Mouse (Mus musculus): Measurements from ENCODE around the gene Il2rg. TPM values are rescaled to one million over a fixed set of nuclear protein-coding genes. Genes with fewer than 3 reads are reported as not detected.

Gene Il2rg
- polyA plus RNA-seq (2017; shearing (Covaris generic)) = 1,690 TPM

DNA sequence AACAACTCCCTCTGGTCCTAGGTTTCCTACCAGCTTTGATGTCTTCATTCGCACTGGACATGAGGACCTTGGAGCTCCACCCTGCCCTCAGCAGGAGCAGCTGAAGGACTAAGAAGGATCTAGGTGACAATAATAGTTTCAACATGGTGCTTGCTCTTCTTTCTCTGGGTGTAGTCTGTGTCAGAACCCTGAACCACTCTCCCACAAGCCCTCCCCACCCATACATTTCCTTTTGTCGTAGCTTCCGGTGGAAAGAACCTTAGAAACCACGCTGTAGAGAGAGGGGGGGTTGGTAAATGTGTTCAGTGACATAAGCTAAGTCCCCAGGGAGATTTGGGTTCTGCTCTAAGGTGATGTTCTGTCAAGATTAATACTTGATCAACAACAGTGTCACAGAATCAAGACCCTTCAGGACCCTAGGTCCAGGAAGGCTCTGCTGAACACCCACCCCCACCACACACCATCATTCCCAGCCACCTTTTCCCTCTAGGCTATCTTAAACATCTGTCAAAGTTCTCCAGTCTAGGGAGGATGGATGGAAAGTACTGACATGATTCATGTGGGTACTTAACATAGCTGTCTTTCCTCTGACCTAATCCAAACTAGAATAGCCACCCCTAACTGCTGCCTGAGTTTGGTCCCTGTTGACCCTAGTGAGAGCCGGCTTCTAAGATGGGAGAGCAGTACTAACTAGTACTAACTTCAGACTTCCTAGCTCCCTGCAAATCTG is at the start of gene Il2rg:
TSS of gene Il2rg (minus strand) at position 231 of the 730 bp plus-strand sequence.

DNA sequence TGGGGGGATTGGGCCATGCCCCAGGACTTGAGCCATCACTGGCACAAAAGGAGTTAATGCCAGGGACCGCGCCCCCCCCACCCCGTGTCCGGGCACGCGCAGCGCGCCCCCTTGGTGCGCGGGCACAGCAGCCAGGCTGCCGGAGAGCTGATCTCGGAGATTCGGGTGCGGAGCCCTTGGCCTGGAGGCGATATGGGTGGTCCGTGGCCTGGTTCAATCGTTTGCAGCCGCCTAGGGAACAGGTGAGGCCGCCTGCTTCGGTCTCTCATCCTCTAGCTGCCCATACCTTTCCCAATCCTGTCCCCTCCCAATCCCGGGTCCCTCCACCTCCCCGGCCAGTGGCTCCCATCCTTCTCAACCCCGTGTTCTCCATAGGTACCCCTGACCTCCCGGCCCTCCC is 31.0 kb upstream of the Il2rg start, which contains the start of gene Nlgn3:
TSS of gene Nlgn3 (plus strand) at position 114 of the 400 bp plus-strand sequence.

DNA sequence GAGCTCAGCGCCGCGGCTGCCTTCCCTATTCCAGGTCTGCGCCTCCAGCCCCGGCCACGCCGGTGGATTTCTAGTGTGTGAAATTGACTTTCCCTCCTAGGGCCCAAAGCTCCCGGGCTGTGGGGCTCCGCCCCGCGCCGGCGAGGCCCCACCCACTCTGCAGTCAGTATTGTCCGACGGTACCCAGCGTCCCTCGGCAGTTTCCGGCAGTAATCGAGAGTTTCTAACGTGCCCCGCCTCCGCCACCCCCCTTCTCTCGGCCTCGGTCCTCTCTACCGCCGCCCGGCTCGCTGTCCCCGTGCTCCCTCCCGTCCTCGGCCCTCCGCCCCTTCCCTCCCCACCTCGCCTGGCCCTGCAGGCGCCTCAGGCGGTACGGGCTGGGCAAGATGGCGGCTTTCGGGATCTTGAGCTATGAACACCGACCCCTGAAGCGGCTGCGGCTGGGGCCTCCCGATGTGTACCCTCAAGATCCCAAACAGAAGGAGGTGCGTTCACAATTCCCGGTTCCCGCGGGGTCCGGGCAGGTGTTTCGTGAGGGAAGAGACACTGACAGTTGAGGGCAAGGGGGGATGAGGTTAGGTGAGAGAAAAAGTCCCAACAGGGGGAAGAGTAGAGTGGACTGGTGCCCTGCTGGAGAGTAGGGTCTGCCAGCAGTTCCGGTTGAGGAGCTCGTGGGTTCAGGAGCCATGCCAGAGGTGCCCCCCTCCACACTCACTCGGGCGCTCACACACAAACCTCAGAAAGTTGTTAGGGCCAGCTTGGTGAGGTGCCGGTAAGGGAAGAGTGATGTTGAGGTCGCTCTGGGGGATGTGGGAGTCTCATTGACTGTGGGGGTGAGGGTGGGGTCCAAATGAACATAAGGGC is 6.1 kb upstream of the Il2rg start, which contains the start of gene Med12:
TSS of gene Med12 (plus strand) at position 156 of the 864 bp plus-strand sequence.

DNA sequence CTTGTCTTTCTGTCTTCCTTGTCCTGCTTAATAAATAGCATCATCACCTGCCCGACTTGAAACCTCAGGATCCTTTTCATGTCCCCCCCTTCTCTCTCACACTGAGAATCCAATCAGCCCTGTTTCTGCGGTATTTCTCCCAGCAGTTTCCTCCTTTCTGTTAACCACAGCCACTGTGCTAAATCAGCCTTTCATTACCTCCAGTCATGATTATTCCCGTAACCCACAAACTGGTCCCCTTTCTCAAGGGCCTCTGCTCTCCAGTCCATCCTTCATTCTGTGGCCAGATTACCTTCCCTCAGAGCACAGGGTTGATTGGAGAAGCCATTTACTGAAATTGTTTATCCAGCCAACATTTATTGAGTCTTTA is 685 bp upstream of the Il2rg start, which contains the start of gene Gm20489:
TSS of gene Gm20489 (minus strand) at position 269 of the 370 bp plus-strand sequence.

DNA sequence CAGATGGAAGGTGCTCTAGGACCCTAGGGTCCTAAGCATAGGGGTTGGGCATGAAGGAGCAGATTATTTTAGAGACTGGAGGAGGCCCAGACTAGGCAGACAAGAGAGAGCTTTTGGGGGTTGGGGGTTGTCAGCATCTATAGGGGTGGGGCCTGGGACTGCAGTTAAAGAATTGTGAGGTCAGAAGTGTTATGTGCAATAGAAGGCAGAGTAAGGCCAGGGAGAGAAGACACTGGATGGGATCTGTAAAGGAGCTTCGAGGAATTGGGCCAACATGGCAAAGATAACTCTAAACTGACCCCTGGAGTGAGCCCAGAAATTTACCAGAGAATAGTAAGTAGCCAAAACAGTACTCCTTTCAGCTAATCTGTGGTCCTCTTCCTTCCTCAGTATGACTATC is 4.2 kb downstream of the Il2rg start, which contains the start of gene Gm614:
TSS of gene Gm614 (minus strand) at position 101 of the 400 bp plus-strand sequence.

DNA sequence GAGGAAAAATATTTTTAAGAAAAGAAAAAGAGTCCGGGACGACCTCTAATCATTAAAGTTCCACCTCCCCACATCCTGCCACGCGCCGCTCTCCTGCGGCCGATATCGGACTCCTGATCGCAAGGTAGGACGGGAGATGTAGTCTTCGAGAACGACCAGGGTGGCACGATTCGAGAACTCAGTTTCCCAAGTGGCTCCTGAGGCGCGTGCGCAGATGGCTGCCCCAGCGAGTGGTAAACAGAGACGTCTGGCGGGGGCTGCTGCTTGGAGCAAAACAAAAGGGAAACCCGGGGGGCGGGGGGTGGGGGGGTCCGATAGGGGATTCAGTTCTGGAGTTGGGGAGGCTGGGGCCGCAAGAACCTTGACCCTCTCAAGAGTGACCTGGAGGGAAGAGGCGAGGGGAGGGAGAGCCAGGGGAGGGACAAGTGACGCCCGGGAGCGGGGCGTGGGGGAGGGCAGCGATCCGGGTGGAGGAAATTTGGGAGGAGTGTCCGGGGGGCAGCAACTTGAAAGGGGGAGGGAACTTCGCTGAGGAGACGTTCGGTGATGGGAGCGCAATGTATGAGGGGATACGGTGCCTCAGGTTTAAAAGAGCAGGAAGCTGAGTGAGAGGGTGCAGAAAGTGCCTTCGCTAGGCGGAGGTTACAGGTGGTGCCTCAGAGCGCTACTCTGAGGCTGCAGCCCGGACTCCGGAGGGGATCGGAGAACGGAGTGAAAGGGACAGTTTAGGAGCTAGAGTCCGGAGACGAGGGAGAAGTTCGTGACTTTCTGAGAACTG is 13.9 kb downstream of the Il2rg start, which contains the start of gene Foxo4:
TSS of gene Foxo4 (plus strand) at position 577 of the 778 bp plus-strand sequence.

DNA sequence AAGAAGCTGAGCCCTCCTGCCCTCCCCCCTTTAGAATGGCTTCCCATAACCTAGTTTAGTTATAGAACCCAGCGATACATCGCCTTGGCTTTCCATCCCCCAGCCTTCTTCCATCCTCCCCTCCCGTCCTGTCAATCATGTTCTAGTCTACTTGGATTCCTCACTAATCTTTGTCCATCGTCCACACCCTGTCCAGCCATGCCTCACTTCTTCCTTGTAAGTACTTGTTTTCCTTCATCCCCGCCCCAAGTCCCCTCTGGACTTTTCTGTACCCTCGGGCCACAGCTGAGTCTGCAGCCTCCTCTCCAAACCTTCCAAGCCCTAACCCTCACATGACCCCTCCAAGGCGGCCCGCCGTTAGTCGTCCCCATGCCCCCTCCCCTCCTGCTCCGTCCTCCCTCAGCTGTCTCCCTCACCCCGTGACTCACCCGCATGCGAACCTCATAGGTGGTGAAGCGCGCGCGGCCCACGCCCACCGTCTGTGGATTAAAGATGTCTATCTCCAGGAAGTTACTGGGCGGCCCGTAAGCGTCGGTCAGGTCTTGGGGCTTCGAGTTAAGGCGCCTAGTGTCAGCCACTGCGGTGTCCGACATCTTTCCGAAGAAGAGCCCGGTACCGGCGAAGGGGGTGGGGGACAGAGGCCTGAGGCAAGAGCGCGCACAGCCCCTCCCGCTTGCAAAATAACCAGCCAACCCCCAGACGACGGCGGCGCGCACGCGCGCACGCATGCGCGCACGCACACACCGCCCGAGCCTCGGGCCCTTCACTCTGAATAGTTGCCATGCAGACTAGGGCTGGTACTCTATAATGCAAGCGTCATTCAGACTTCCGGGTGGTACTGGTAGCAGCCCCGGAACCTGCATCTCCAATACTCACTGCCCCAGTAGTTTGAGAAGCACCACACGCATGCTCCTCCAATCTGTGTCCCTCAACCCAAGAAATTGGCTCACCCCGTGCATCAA is 45.9 kb downstream of the Il2rg start, which contains the start of gene Snx12:
TSS of gene Snx12 (minus strand) at position 730 of the 962 bp plus-strand sequence.

Other genes starting within 250 kb of the Il2rg start
- gene Tex11, start 208.6 kb downstream of the Il2rg start, polyA plus RNA-seq (2017; shearing (Covaris generic)) = not detected
- 0.33 TPM for gene Slc7a3, start 182.2 kb downstream of the Il2rg start, polyA plus RNA-seq (2017; shearing (Covaris generic))
- 71.1 TPM for gene Snx12, start 45.7 kb downstream of the Il2rg start, polyA plus RNA-seq (2017; shearing (Covaris generic))
- gene Foxo4, start 13.7 kb downstream of the Il2rg start, polyA plus RNA-seq (2017; shearing (Covaris generic)) = 2.4 TPM
- 3.7 TPM for gene Gm614, start 4.3 kb downstream of the Il2rg start, polyA plus RNA-seq (2017; shearing (Covaris generic))
- not detected for gene Gm20489, start 768 bp upstream of the Il2rg start, polyA plus RNA-seq (2017; shearing (Covaris generic))
- gene Med12, start 5.8 kb upstream of the Il2rg start, polyA plus RNA-seq (2017; shearing (Covaris generic)) = 116 TPM
- gene Nlgn3, start 30.9 kb upstream of the Il2rg start, polyA plus RNA-seq (2017; shearing (Covaris generic)) = not detected
- not detected for gene Gjb1, start 108.1 kb upstream of the Il2rg start, polyA plus RNA-seq (2017; shearing (Covaris generic))
- 19.1 TPM for gene Zmym3, start 152.6 kb upstream of the Il2rg start, polyA plus RNA-seq (2017; shearing (Covaris generic))
- 329 TPM for gene Nono, start 161.1 kb upstream of the Il2rg start, polyA plus RNA-seq (2017; shearing (Covaris generic))
- gene Itgb1bp2, start 180.8 kb upstream of the Il2rg start, polyA plus RNA-seq (2017; shearing (Covaris generic)) = 1.1 TPM

Measured in activated CD4-positive, CD25-positive, alpha-beta regulatory T cell, adult 9 weeks (primary cell).